ENCODE assay signal across 8 mouse cellular contexts in genomic region chr11:80183705-80184255, GRCm38 (mm10). TPM values are rescaled to one million over a fixed set of nuclear protein-coding genes. Genes with fewer than 3 reads are reported as not detected.
DNase-seq lines count a peak whose midpoint lies in the region; ATAC-seq lines count a peak whose summit lies in the region.

Rnf135 (plus strand) TSS chr11:80183851.

- DNase-seq in adrenal gland, postnatal 10 days, result peak; percentile 96
- peak; percentile 88 for DNase-seq in embryo, embryonic 9.5 days (ENCODE audit: extremely low spot score)
- peak; percentile 90 to 97 for DNase-seq in gastrocnemius, postnatal 36 days
- peak; percentile 73 to 83 for DNase-seq in left cerebral cortex, postnatal 25 days (ENCODE audit: low spot score in 2 of 2)
- peak; percentile 57 for DNase-seq in mesoderm, embryonic 11.5 days (ENCODE audit: low read depth, low spot score)
- peak; percentile 74 for DNase-seq in right cerebral cortex, postnatal 25 days
- DNase-seq in urinary bladder, postnatal 36 days (ENCODE audit: low spot score in 2 of 2), result peak; percentile 88 to 94

- H3K27ac ChIP-seq in intestine, embryonic 16.5 days (ENCODE audit: low read length), result peak within 1 kb of the TSS; percentile 89

- H3K4me2 ChIP-seq in intestine, embryonic 16.5 days (ENCODE audit: low read depth, low read length), result peak within 1 kb of the TSS; percentile 47

- no peaks in the 10 kb centered on the region for H3K9me3 ChIP-seq in intestine, embryonic 16.5 days (ENCODE audit: control insufficient read depth, low read length)

- intact Hi-C loops in gastrocnemius, postnatal 36 days (cut with DNase I), result no loop called here
- intact Hi-C loops in left cerebral cortex, postnatal 25 days (cut with DNase I), result loop anchor here (2.0 kb wide), 1 partner anchor 25 kb away; the partner anchor contains the start of gene Rhot1

- H3K9ac ChIP-seq in intestine, embryonic 16.5 days (ENCODE audit: low read depth, low read length), result peak within 1 kb of the TSS; percentile 83

- peaks cover 5% of the 10 kb centered on the region; the same call in 1 of the 2 replicates for H3K4me1 ChIP-seq in intestine, embryonic 16.5 days (ENCODE audit: control insufficient read depth, insufficient read depth, low read length)

- H3K36me3 ChIP-seq in intestine, embryonic 16.5 days (ENCODE audit: control insufficient read depth, insufficient read depth, low read length), result no peaks in the 10 kb centered on the region

- 1% methylated on average over 33 of the region's 33 CpGs for WGBS in intestine, embryonic 16.5 days

- ATAC-seq in intestine, embryonic 16.5 days, result peak; percentile 99

- H3K4me3 ChIP-seq in intestine, embryonic 16.5 days (ENCODE audit: low read length), result peak within 1 kb of the TSS; percentile 82

- H3K27me3 ChIP-seq in intestine, embryonic 16.5 days (replicated peaks; ENCODE audit: control insufficient read depth, insufficient read depth, low read length), result no peaks in the 10 kb centered on the region

RNA-seq across cellular contexts. Expression of gene Rnf135, which starts in this region (rescaled TPM):
- total RNA-seq in adrenal gland, postnatal 10 days (2021), result 10 to 100 TPM in 1 of 2 experiments, 1 to 10 TPM in 1; 6.9 to 11.0 TPM
- total RNA-seq in gastrocnemius, postnatal 36 days (2021), result 1 to 10 TPM; 1.8 to 2.4 TPM
- polyA plus RNA-seq in intestine, embryonic 16.5 days (2015; fragmentation: Nextera tagmentation; extraction: Ambion mirVana), result 11.7 and 11.8 TPM in 2 replicates
- total RNA-seq in left cerebral cortex, postnatal 25 days (2021), result 1 to 10 TPM; 3.4 to 4.1 TPM

Comparison
In these comparisons a context has a peak if more than half of its experiments do, and no peak if none do; other contexts are left out.
1. Peak in every context shown above with its lines: DNase-seq, ATAC-seq, H3K4me3 ChIP-seq and H3K27ac ChIP-seq.